Mouse (Mus musculus): ENCODE measurements around the gene Tet1. TPM values are rescaled to one million over a fixed set of nuclear protein-coding genes. Genes with fewer than 3 reads are reported as not detected.

Gene Tet1
- polyA plus RNA-seq (2012; rRNA removed) = 0.21 and 0.66 TPM in 2 replicates

GRCm38 (mm10) chr10:62908896-62909295 lies at the start of gene Tet1:
Gene Tet1, minus strand, starts transcription at chr10:62908996.

GRCm38 (mm10) chr10:62946738-62947471 lies 38.1 kb upstream of the Tet1 start, which contains the start of gene Dna2:
Gene Dna2, plus strand, starts transcription at chr10:62947026.

GRCm38 (mm10) chr10:62919925-62920765 lies 11.3 kb upstream of the Tet1 start, which contains the start of gene Slc25a16:
Gene Slc25a16, plus strand, starts transcription at chr10:62920633.

GRCm38 (mm10) chr10:62792177-62793090 lies 116.4 kb downstream of the Tet1 start, which contains the start of gene Ccar1:
Gene Ccar1, minus strand, starts transcription at chr10:62792286.

Other genes starting within 250 kb of the Tet1 start
- gene Stox1, start 182.9 kb downstream of the Tet1 start, polyA plus RNA-seq (2012; rRNA removed) = 0.22 and 0.47 TPM in 2 replicates
- gene Ccar1, start 116.7 kb downstream of the Tet1 start, polyA plus RNA-seq (2012; rRNA removed) = 47.2 and 50.3 TPM in 2 replicates
- 36.0 and 63.4 TPM in 2 replicates for gene Slc25a16, start 11.6 kb upstream of the Tet1 start, polyA plus RNA-seq (2012; rRNA removed)
- gene Dna2, start 38.0 kb upstream of the Tet1 start, polyA plus RNA-seq (2012; rRNA removed) = 2.8 and 3.1 TPM in 2 replicates
- gene Rufy2, start 71.2 kb upstream of the Tet1 start, polyA plus RNA-seq (2012; rRNA removed) = 1.6 and 2.1 TPM in 2 replicates
- 4.2 and 5.1 TPM in 2 replicates for gene Hnrnph3, start 115.2 kb upstream of the Tet1 start, polyA plus RNA-seq (2012; rRNA removed)
- 9.1 and 9.5 TPM in 2 replicates for gene Pbld2, start 115.3 kb upstream of the Tet1 start, polyA plus RNA-seq (2012; rRNA removed)
- gene Pbld1, start 151.2 kb upstream of the Tet1 start, polyA plus RNA-seq (2012; rRNA removed) = 3.2 and 3.5 TPM in 2 replicates
- gene Atoh7, start 190.7 kb upstream of the Tet1 start, polyA plus RNA-seq (2012; rRNA removed) = 0.17 and 0.21 TPM in 2 replicates

Measured in colon, adult 2 months (tissue).